Mouse (Mus musculus) embryo, embryonic 11.5 days (tissue): Measurements from ENCODE around the gene Has1.
"Not testable (repeated sequence)": the region's sequence is repeated elsewhere in the genome, so short reads cannot be mapped to it uniquely, and the experiment has no call there.

Experiments
- DNase-seq: peaks from one replicate; pipeline ENCODE4 v3.0.0-alpha.2; 2012; ENCODE audit warnings: low read depth, low spot score

Has1 gene

GRCm38 (mm10) chr17:17844606-17845005 lies 10.4 kb downstream of the Has1 start:
- DNase-seq = not testable (repeated sequence)

- no peak for DNase-seq
Observed at GRCm38 (mm10) chr17:17843534-17844261, 11.3 kb downstream of the Has1 start.

- no peak for DNase-seq
Observed at GRCm38 (mm10) chr17:17840796-17841195, 14.2 kb downstream of the Has1 start.

- no peak for DNase-seq
Observed at GRCm38 (mm10) chr17:17839276-17839675, 15.7 kb downstream of the Has1 start.

GRCm38 (mm10) chr17:17837919-17838701 lies 16.9 kb downstream of the Has1 start:
- peak; percentile 84 for DNase-seq

GRCm38 (mm10) chr17:17837426-17837825 lies 17.6 kb downstream of the Has1 start:
- no peak for DNase-seq

GRCm38 (mm10) chr17:17836101-17836500 lies 18.9 kb downstream of the Has1 start:
- DNase-seq = no peak

- DNase-seq = no peak
Observed at GRCm38 (mm10) chr17:17834896-17835295, 20.1 kb downstream of the Has1 start.

- no peak for DNase-seq
Observed at GRCm38 (mm10) chr17:17830731-17831130, 24.3 kb downstream of the Has1 start.

GRCm38 (mm10) chr17:17829816-17830535 lies 25.0 kb downstream of the Has1 start:
- DNase-seq = no peak

GRCm38 (mm10) chr17:17829052-17829785 lies 25.8 kb downstream of the Has1 start:
- no peak for DNase-seq

- DNase-seq = peak; percentile 80
Observed at GRCm38 (mm10) chr17:17828191-17828981, 26.6 kb downstream of the Has1 start.

- DNase-seq = peak; percentile 77
Observed at GRCm38 (mm10) chr17:17827658-17828190, 27.3 kb downstream of the Has1 start.

GRCm38 (mm10) chr17:17826751-17827657 lies 28.0 kb downstream of the Has1 start, which contains the start of gene Spaca6:
Gene Spaca6, plus strand, starts transcription at chr17:17827158.
- peak; percentile 89 for DNase-seq

GRCm38 (mm10) chr17:17825921-17826591 lies 28.9 kb downstream of the Has1 start:
- DNase-seq = peak; percentile 30

- DNase-seq = no peak
Observed at GRCm38 (mm10) chr17:17823612-17824336, 31.2 kb downstream of the Has1 start.

GRCm38 (mm10) chr17:17795527-17795926 lies 59.5 kb downstream of the Has1 start:
- no peak for DNase-seq
